Mouse (Mus musculus) erythroid progenitor cell, adult 5-6 weeks (primary cell): ENCODE results near the gene Hist1h2bb. TPM values are rescaled to one million over a fixed set of nuclear protein-coding genes. Genes with fewer than 3 reads are reported as not detected.
"Not testable (repeated sequence)": the region's sequence is repeated elsewhere in the genome, so short reads cannot be mapped to it uniquely, and the experiment has no call there.

Experiments used
- ATAC-seq: replicated peaks from 2 replicates; pipeline ENCODE4 v1.8.0; 2016; ENCODE audit warnings: moderate number of reproducible peaks, mild to moderate bottlenecking, moderate TSS enrichment, inconsistent platforms; ENCODE audit not compliant: poor library complexity, low FRiP score, severe bottlenecking
- total RNA-seq, 2 experiments: library from RNA; stranded (forward) in 1 of 2; stranded (reverse) in 1 of 2; fragments of 150-400 nt in 1 of 2; fragments of 186-747, 209-891 nt in 1 of 2; gene quantifications; 2 replicates each; pipeline versions ENCODE4 v1.2.3 to v1.2.4; 2015 to 2017; ENCODE audit warnings: low replicate concordance in 2 of 2

The Hist1h2bb gene
- 856 and 1,017 TPM in 2 replicates for total RNA-seq (2015; ENCODE audit: low replicate concordance)
- total RNA-seq (2017; ENCODE audit: low replicate concordance), result 7,682 and 13,399 TPM in 2 replicates

- ATAC-seq, result peak; percentile 67
Measured at GRCm38 (mm10) chr13:23746201-23747080, at the start of gene Hist1h2bb. Gene Hist1h2bb (plus strand): TSS chr13:23746734.

- ATAC-seq, result peak; percentile 67
Measured at GRCm38 (mm10) chr13:23697491-23698299, 48.8 kb upstream of the Hist1h2bb start.

- ATAC-seq, result peak; percentile 80
Measured at GRCm38 (mm10) chr13:23698300-23698693, 48.2 kb upstream of the Hist1h2bb start, which contains the start of gene Hist1h4c. Gene Hist1h4c (minus strand): TSS chr13:23698454.

GRCm38 (mm10) chr13:23698996-23699395 is 47.5 kb upstream of the Hist1h2bb start:
- no peak for ATAC-seq

GRCm38 (mm10) chr13:23699767-23700166 is 46.8 kb upstream of the Hist1h2bb start:
- no peak for ATAC-seq

- ATAC-seq, result peak; percentile 56
Measured at GRCm38 (mm10) chr13:23700786-23701520, 45.6 kb upstream of the Hist1h2bb start.

- ATAC-seq, result no peak
Measured at GRCm38 (mm10) chr13:23702220-23702619, 44.3 kb upstream of the Hist1h2bb start.

GRCm38 (mm10) chr13:23702801-23703200 is 43.7 kb upstream of the Hist1h2bb start:
- not testable (repeated sequence) for ATAC-seq

GRCm38 (mm10) chr13:23705751-23706356 is 40.7 kb upstream of the Hist1h2bb start:
- ATAC-seq, result no peak

- no peak for ATAC-seq
Measured at GRCm38 (mm10) chr13:23706771-23707170, 39.8 kb upstream of the Hist1h2bb start.

GRCm38 (mm10) chr13:23708041-23708440 is 38.5 kb upstream of the Hist1h2bb start:
- ATAC-seq, result no peak

- no peak for ATAC-seq
Measured at GRCm38 (mm10) chr13:23708654-23709053, 37.9 kb upstream of the Hist1h2bb start.

- ATAC-seq, result no peak
Measured at GRCm38 (mm10) chr13:23709714-23710373, 36.7 kb upstream of the Hist1h2bb start.

- ATAC-seq, result peak; percentile 59
Measured at GRCm38 (mm10) chr13:23710374-23711089, 36.0 kb upstream of the Hist1h2bb start, which contains the start of gene Hfe. Gene Hfe (minus strand): TSS chr13:23710854.

GRCm38 (mm10) chr13:23716261-23717042 is 30.1 kb upstream of the Hist1h2bb start:
- no peak for ATAC-seq

- ATAC-seq, result no peak
Measured at GRCm38 (mm10) chr13:23717176-23717575, 29.4 kb upstream of the Hist1h2bb start.

- not testable (repeated sequence) for ATAC-seq
Measured at GRCm38 (mm10) chr13:23717593-23718245, 28.8 kb upstream of the Hist1h2bb start.
